Mouse (Mus musculus) urinary bladder, postnatal 14 days (tissue): ENCODE measurements at regions not wholly inside any gene's neighbourhood (a gene's known extent, or its start where the extent isn't known, plus 50 kb on each side); places are given as distances from the start of the nearest gene placed in this dataset.

ENCODE experiments used
- DNase-seq: peaks from one replicate; pipeline ENCODE4 v3.0.0; 2021; ENCODE audit warnings: low spot score

DNA sequence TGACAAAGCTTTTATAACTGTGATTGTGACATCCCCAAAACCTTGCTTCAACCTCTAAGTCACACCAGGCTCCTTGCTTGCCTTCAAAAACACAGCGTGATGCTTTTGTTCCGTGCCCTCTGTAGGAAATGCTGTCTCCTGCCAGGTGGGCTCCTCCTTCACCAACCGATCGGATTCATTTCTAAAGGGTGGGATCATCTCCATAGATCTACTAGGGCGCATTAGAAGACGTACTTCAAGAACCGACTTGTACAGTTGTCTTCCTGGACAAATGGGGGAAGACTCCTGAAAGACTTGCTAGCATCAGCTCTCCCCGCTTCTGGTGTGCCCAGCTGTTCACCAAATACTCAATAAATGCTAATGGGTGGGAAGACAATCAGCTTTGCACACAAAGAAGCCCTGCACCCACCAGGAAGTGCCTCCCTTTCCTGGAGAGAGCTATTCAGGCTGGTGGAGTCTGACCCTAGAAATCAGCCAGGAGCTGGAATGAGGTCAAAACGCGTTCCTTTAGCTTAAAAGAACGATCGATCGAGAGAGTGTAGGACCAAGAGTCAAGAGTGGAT, 53.0 kb downstream of the Hoxa1 start:
- no peak for DNase-seq

GRCm38 (mm10) chr6:52104141-52104540, 54.0 kb downstream of the Hoxa1 start:
- no peak for DNase-seq

GRCm38 (mm10) chr6:52103661-52104060, 54.5 kb downstream of the Hoxa1 start:
- DNase-seq, result no peak

- DNase-seq, result no peak
Measured at GRCm38 (mm10) chr6:52102699-52103098, 55.4 kb downstream of the Hoxa1 start.

DNA sequence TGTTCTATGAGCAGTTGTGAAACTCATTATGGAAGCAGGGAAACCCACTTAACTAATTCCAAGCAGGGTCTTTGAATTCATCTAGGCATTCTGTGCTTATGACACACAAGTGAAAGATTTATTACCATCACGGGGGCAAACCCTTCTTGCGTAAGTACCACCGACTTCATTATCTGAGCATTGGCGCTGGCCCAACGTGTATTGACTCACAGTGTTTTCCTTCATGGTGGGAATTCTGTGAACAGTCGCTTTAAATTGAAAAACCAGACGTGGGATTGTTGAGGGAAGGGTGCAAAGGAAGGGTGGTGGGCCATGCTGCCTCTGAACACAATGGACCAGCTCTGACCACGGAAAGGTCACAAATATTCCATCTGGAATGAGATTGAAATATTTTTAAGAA, 55.9 kb downstream of the Hoxa1 start:
- DNase-seq, result peak; percentile 8

- no peak for DNase-seq
Measured at GRCm38 (mm10) chr6:52101209-52101608, 56.9 kb downstream of the Hoxa1 start.

DNA sequence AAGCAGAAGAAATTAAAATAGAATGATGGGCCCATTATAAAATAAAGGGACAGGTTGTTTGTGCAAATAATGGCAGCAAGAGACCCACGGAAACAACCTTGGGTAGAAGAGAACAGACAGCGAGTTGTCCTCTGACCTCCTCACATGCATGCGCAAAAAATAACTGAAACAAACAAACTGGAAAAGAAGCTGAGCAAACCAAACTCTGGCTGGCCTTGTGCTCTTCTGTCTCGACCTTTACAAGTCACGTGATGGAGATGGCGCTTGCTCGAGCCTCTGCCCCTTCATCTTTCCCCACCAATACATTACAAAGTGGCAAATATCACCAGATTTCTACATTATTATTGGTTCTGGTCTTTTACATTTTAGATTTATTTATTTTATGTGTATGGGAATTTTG, 59.3 kb downstream of the Hoxa1 start:
- no peak for DNase-seq

DNA sequence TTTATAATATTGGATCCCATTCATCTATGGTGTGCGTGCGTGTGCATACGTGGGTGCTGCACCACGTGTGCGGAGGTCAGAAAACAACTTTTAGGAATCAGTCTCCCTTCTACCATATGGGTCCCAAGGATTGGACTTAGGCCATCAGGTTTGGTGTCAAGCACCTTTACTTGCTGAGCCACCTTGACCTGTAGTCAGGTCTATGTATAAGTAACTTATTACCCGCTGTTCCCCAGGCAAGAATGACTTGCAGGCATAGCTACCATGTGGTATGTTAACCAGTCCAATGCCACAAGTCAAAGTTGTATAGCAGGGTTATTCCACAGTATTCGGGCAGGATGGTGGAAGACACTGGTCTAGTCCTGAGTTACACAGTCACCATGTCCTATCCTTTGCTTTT, 62.5 kb downstream of the Hoxa1 start:
- DNase-seq, result no peak

GRCm38 (mm10) chr6:52091445-52091844, 66.7 kb downstream of the Hoxa1 start:
- no peak for DNase-seq

GRCm38 (mm10) chr6:52085932-52086643, 72.0 kb downstream of the Hoxa1 start:
- DNase-seq, result no peak

GRCm38 (mm10) chr6:52084622-52085021, 72.3 kb upstream of the Skap2 start:
- DNase-seq, result no peak

DNA sequence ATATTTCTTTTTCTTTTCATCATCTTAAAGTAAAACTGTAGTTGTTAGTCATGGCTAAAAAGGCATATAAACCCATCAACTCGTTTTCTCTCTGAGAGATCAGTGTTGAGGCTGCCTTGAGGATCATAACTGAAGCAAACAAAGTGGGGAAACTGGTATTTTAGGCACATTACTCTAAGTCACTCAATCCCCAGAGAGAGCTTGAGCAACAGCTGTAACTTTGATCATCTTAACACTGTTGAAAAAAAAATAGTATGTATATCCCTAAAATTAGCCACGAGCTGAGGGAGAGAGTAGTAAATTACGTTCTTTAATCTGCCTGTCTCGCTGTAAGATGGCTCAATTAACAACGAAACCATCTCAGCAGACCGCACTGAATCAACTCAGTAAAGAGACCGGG, 67.2 kb upstream of the Skap2 start:
- DNase-seq, result no peak

DNA sequence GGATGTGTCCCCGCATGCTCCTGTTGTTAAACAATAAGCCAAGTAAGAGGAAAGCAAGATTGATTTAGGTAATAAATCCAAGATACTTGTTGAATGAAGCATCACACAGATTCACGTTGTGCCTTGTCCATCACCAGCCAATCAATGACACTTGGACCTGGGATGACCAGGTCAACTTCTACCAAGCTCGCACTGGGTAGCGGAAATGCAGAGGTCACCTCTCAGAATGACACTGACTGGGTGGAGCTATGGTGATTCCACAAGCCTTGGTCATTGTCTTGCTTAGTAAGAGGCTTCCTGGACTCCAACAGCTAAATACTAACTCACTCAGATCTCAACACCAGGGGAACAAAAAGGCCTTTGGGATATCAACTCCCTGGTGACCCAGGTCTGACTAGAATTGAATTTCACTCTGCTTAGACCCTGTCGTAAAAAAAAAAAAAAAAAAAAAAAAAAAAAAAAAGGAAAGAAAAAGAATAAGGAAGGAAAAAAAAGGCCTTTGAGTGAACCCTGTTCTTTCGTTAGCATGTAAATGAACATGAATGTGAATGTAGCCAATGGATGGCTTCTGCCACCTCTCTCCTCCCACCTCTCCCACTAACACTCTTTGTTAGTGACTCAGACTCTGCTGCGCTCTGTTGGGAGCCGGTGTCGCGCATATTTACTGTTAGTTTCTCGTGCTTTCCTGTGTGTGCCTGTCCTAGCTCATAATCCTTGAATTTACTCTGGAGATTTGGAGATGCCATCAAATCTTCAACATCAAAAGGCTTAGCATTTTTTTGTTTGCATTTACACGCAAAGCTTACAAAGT, 66.4 kb upstream of the Skap2 start:
- no peak for DNase-seq

DNA sequence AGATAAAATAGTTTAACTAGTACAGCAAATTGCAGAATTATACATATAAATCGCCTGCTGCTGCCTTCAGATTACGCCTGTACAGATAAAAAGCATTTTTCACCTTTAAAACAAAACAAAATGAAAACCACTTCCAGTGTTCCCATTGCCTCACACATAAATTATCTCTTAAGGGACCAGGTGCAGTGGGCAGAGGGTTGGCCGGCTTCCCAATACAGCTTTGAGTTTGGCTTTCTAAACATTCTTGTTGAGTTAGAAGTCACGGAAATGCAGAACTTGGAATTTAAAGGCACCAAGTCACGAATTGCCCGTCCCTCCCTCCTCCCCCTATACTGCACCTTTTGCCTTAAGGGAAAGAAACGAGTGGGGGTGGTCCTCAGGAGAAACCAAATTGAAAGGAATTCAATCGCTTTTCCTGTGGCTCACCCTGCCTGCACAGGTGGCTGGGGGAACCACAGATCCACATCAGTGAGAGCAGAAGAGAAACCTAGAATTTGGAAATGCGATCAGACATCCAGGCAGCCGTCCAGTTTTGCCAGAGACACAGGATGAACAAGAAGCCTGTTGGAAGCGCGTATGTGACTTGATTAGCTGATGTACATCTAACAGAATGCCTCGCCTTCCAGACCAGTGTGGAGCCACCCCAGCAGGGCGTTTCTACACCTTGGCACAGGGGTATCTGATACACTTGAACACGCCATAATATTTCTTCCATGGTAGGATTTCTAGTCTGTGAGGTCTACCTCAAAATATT, 64.0 kb upstream of the Skap2 start:
- DNase-seq, result peak; percentile 6

DNA sequence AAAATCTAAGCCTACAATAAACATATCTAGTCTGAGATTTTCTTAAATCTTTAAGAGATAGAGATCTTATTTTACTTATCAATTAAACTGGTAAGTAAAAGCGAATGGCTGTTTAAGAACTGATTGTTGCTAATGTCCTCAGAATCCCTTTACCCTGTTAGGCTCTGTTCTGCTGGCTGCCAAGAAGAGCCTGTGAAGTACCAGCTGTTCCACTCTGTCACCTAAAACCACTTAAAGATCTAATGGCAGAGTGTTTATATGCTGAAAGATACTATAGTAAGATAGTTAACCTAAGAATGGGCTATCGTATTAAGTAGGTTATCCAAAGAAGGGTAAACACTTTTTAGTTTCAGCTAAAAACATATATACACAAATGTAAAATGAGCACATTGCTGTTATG, 62.6 kb upstream of the Skap2 start:
- no peak for DNase-seq

DNA sequence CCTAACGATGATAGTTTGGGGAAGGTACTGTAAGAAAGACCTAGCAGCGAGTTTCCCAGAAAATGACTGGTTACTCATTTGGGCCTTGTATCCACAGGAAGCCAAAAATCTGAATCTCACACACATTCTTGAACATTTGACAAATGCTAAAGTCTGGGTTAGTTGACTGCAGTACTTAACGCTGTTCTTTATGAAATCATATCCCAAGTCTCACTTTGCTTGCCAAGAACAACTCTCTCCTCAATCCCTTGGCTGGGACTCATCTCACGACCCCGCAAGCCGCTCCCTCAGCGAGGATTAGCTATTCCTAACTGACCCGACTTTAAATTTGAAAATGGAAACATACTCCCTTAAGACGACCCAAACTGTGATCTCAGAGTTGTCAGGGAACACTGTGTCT, 54.8 kb upstream of the Skap2 start:
- DNase-seq, result no peak

GRCm38 (mm10) chr6:52065652-52066051, 53.3 kb upstream of the Skap2 start:
- no peak for DNase-seq

- peak; percentile 22 for DNase-seq
Measured at GRCm38 (mm10) chr6:52064176-52065015, 52.0 kb upstream of the Skap2 start.
